Mouse (Mus musculus): ENCODE measurements at regions not wholly inside any gene's neighbourhood (a gene's known extent, or its start where the extent isn't known, plus 50 kb on each side); places are given as distances from the start of the nearest gene placed in this dataset.

GRCm38 (mm10) chr3:50912980-50913518, 311.2 kb upstream of the Noct start:
- no peak for DNase-seq (ENCODE audit: low read depth, low spot score)
- H3K27me3 ChIP-seq (ENCODE audit: control insufficient read depth in 1 of 2, insufficient read depth in 2 of 2, low read length in 2 of 2), result peaks cover 2 to 3% of the 10 kb centered on the region in 2 experiments
- TF ChIP-seq GABPA (IDR thresholded peaks at IDR 0.05; ENCODE audit: low read depth, low read length), result no peak
- no peak for TF ChIP-seq ZC3H11A (IDR thresholded peaks at IDR 0.05; ENCODE audit: low read depth, low read length)
- TF ChIP-seq EP300 (IDR thresholded peaks at IDR 0.05; ENCODE audit: low read depth in 1 of 2, low read length in 2 of 2), result no peak
- no peak for TF ChIP-seq ETS1 (IDR thresholded peaks at IDR 0.05; ENCODE audit: low read depth, low read length)
- TF ChIP-seq ZNF384 (IDR thresholded peaks at IDR 0.05; ENCODE audit: low read depth, low read length), result no peak
- no peak overlapping the region for H3K9ac ChIP-seq (ENCODE audit: control insufficient read depth, low read depth, low read length, poor library complexity, severe bottlenecking)
- no peaks in the 10 kb centered on the region for H3K79me2 ChIP-seq (ENCODE audit: control insufficient read depth, insufficient read depth, low read length, poor library complexity)
- H3K9me3 ChIP-seq (replicated peaks; ENCODE audit: insufficient read depth, low read length), result no peaks in the 10 kb centered on the region
- no peaks in the 10 kb centered on the region for H3K4me1 ChIP-seq (ENCODE audit: control insufficient read depth in 1 of 2, insufficient read depth in 2 of 2, low read length in 2 of 2)
- no peaks in the 10 kb centered on the region for H3K36me3 ChIP-seq (ENCODE audit: control insufficient read depth in 1 of 2, insufficient read depth in 2 of 2, low read length in 2 of 2)
- H3K27ac ChIP-seq (ENCODE audit: control insufficient read depth, low read depth, low read length), result no peak overlapping the region
- H3K4me3 ChIP-seq (ENCODE audit: control insufficient read depth in 1 of 2, insufficient read depth in 1 of 2, low read depth in 2 of 2, low read length in 2 of 2), result no peak overlapping the region

- DNase-seq (ENCODE audit: low read depth, low spot score), result no peak
- Histone ChIP-seq H3K4me1 (ENCODE audit: control insufficient read depth in 1 of 2, insufficient read depth in 2 of 2, low read length in 2 of 2) (no peaks in the 10 kb centered on the region), H3K27ac (ENCODE audit: control insufficient read depth, low read depth, low read length) (no peak overlapping the region), H3K79me2 (ENCODE audit: control insufficient read depth, insufficient read depth, low read length, poor library complexity) (no peaks in the 10 kb centered on the region), H3K27me3 (ENCODE audit: control insufficient read depth in 1 of 2, insufficient read depth in 2 of 2, low read length in 2 of 2) (peaks cover 0 to 3% of the 10 kb centered on the region in 2 experiments; a peak in 3 of 4 replicates), H3K36me3 (ENCODE audit: control insufficient read depth in 1 of 2, insufficient read depth in 2 of 2, low read length in 2 of 2) (no peaks in the 10 kb centered on the region), H3K4me3 (ENCODE audit: control insufficient read depth in 1 of 2, insufficient read depth in 1 of 2, low read depth in 2 of 2, low read length in 2 of 2) (no peak overlapping the region), H3K9ac (ENCODE audit: control insufficient read depth, low read depth, low read length, poor library complexity, severe bottlenecking) (no peak overlapping the region), H3K9me3 (replicated peaks; ENCODE audit: insufficient read depth, low read length) (no peaks in the 10 kb centered on the region)
- TF ChIP-seq GATA1 (IDR thresholded peaks at IDR 0.05; ENCODE audit: low read depth, low read length) (no peak), ETS1 (IDR thresholded peaks at IDR 0.05; ENCODE audit: low read depth, low read length) (no peak), TBP (IDR thresholded peaks at IDR 0.05; ENCODE audit: low read depth, low read length) (no peak), MAFK (IDR thresholded peaks at IDR 0.05; ENCODE audit: borderline replicate concordance, low read depth, low read length) (no peak), MAX (IDR thresholded peaks at IDR 0.05; ENCODE audit: low read length) (no peak), SIN3A (IDR thresholded peaks at IDR 0.05; ENCODE audit: low read length) (no peak)
Measured at GRCm38 (mm10) chr3:50914866-50915365, 309.3 kb upstream of the Noct start.

- no peak overlapping the region for H3K4me3 ChIP-seq (ENCODE audit: control insufficient read depth in 1 of 2, insufficient read depth in 1 of 2, low read depth in 2 of 2, low read length in 2 of 2)
- TF ChIP-seq MAFK (IDR thresholded peaks at IDR 0.05; ENCODE audit: borderline replicate concordance, low read depth, low read length), result no peak
- no peak for TF ChIP-seq SMC3 (IDR thresholded peaks at IDR 0.05; ENCODE audit: low read depth, low read length)
- no peak for TF ChIP-seq HCFC1 (IDR thresholded peaks at IDR 0.05; ENCODE audit: low read depth, low read length)
- TF ChIP-seq RAD21 (IDR thresholded peaks at IDR 0.05; ENCODE audit: low read depth, low read length), result no peak
- TF ChIP-seq MAX (IDR thresholded peaks at IDR 0.05; ENCODE audit: low read length), result no peak
- TF ChIP-seq TCF12 (IDR thresholded peaks at IDR 0.05; ENCODE audit: low read depth, low read length), result no peak
- no peak for TF ChIP-seq EP300 (IDR thresholded peaks at IDR 0.05; ENCODE audit: low read depth in 1 of 2, low read length in 2 of 2)
- TF ChIP-seq CHD2 (IDR thresholded peaks at IDR 0.05; ENCODE audit: low read length), result no peak
- TF ChIP-seq BHLHE40 (IDR thresholded peaks at IDR 0.05; ENCODE audit: borderline replicate concordance, low read depth, low read length), result no peak
- TF ChIP-seq NELFE (IDR thresholded peaks at IDR 0.05; ENCODE audit: low read depth, low read length), result no peak
- no peak for TF ChIP-seq MXI1 (IDR thresholded peaks at IDR 0.05; ENCODE audit: low read depth, low read length)
- TF ChIP-seq POLR2AphosphoS5 (IDR thresholded peaks at IDR 0.05; ENCODE audit: borderline replicate concordance, low read depth, low read length), result no peak
- TF ChIP-seq USF1 (IDR thresholded peaks at IDR 0.05; ENCODE audit: low read depth, low read length), result no peak
- TF ChIP-seq CHD1 (IDR thresholded peaks at IDR 0.05; ENCODE audit: low read depth, low read length), result no peak
- no peak for TF ChIP-seq USF2 (IDR thresholded peaks at IDR 0.05; ENCODE audit: borderline replicate concordance in 1 of 2, insufficient read depth in 1 of 2, low read depth in 1 of 2, low read length in 2 of 2)
- TF ChIP-seq UBTF (IDR thresholded peaks at IDR 0.05; ENCODE audit: borderline replicate concordance, insufficient read depth, low read depth, low read length), result no peak
- TF ChIP-seq GATA1 (IDR thresholded peaks at IDR 0.05; ENCODE audit: low read depth, low read length), result no peak
- no peak overlapping the region for H3K27ac ChIP-seq (ENCODE audit: control insufficient read depth, low read depth, low read length)
- H3K27me3 ChIP-seq (ENCODE audit: control insufficient read depth in 1 of 2, insufficient read depth in 2 of 2, low read length in 2 of 2), result peaks cover 0 to 3% of the 10 kb centered on the region in 2 experiments; a peak in 3 of 4 replicates
- no peaks in the 10 kb centered on the region for H3K36me3 ChIP-seq (ENCODE audit: control insufficient read depth in 1 of 2, insufficient read depth in 2 of 2, low read length in 2 of 2)
- H3K9me3 ChIP-seq (replicated peaks; ENCODE audit: insufficient read depth, low read length), result no peaks in the 10 kb centered on the region
- no peaks in the 10 kb centered on the region for H3K79me2 ChIP-seq (ENCODE audit: control insufficient read depth, insufficient read depth, low read length, poor library complexity)
- no peak for DNase-seq (ENCODE audit: low read depth, low spot score)
- no peak overlapping the region for H3K9ac ChIP-seq (ENCODE audit: control insufficient read depth, low read depth, low read length, poor library complexity, severe bottlenecking)
- H3K4me1 ChIP-seq (ENCODE audit: control insufficient read depth in 1 of 2, insufficient read depth in 2 of 2, low read length in 2 of 2), result no peaks in the 10 kb centered on the region
Measured at GRCm38 (mm10) chr3:50916305-50916854, 307.9 kb upstream of the Noct start.

Data from MEL (cell line).